Mouse (Mus musculus): ENCODE measurements at regions not wholly inside any gene's neighbourhood (a gene's known extent, or its start where the extent isn't known, plus 50 kb on each side); places are given as distances from the start of the nearest gene placed in this dataset.

- Histone ChIP-seq H3K27ac (peak overlapping the region; percentile 44; the same call in 1 of the 2 replicates), H3K9ac (replicated peaks) (no peak overlapping the region), H3K27me3 (no peaks in the 10 kb centered on the region), H3K36me3 (no peaks in the 10 kb centered on the region), H3K4me3 (replicated peaks) (no peak overlapping the region), H3K4me2 (replicated peaks) (no peak overlapping the region), H3K9me3 (no peaks in the 10 kb centered on the region), H3K4me1 (replicated peaks) (peaks cover 30% of the 10 kb centered on the region)
- 27% methylated on average over 13 of the region's 13 CpGs for WGBS
- 0 out of 2 replicates have a peak, but pooled peaks have one; percentile 42 for ATAC-seq
Measured at GRCm38 (mm10) chr1:75612083-75612720, 66.1 kb downstream of the Slc4a3 start.

GRCm38 (mm10) chr1:75613206-75613605 lies 67.1 kb downstream of the Slc4a3 start:
- WGBS: 63% methylated on average over 2 of the region's 2 CpGs
- Histone ChIP-seq H3K9ac (replicated peaks) (no peak overlapping the region), H3K4me3 (replicated peaks) (no peak overlapping the region), H3K4me1 (replicated peaks) (peaks cover 30% of the 10 kb centered on the region), H3K9me3 (no peaks in the 10 kb centered on the region), H3K27me3 (no peaks in the 10 kb centered on the region), H3K36me3 (no peaks in the 10 kb centered on the region), H3K4me2 (replicated peaks) (no peak overlapping the region), H3K27ac (no peak overlapping the region)
- no peak for ATAC-seq

GRCm38 (mm10) chr1:75616971-75617370 lies 70.9 kb downstream of the Slc4a3 start:
- Histone ChIP-seq H3K9me3 (no peaks in the 10 kb centered on the region), H3K9ac (replicated peaks) (no peak overlapping the region), H3K27me3 (no peaks in the 10 kb centered on the region), H3K27ac (no peak overlapping the region), H3K36me3 (no peaks in the 10 kb centered on the region), H3K4me3 (replicated peaks) (no peak overlapping the region), H3K4me1 (replicated peaks) (peaks cover 13% of the 10 kb centered on the region), H3K4me2 (replicated peaks) (no peak overlapping the region)
- ATAC-seq: no peak
- whole genome bisulfite sequencing: 56% methylated on average over 2 of the region's 2 CpGs

GRCm38 (mm10) chr1:75618367-75618790 lies 72.3 kb downstream of the Slc4a3 start:
- no peaks in the 10 kb centered on the region for H3K27me3 ChIP-seq
- H3K4me2 ChIP-seq (replicated peaks): no peak overlapping the region
- no peak overlapping the region for H3K4me3 ChIP-seq (replicated peaks)
- H3K27ac ChIP-seq: no peak overlapping the region
- no peak overlapping the region for H3K9ac ChIP-seq (replicated peaks)
- ATAC-seq: no peak
- H3K9me3 ChIP-seq: no peaks in the 10 kb centered on the region
- 71% methylated on average over 7 of the region's 7 CpGs for WGBS
- 0 out of 2 replicates have a peak, but pooled peaks cover 3% of the 10 kb centered on the region for H3K4me1 ChIP-seq (replicated peaks)
- H3K36me3 ChIP-seq: no peaks in the 10 kb centered on the region

- H3K4me2 ChIP-seq (replicated peaks): no peak overlapping the region
- no peaks in the 10 kb centered on the region for H3K9me3 ChIP-seq
- no peaks in the 10 kb centered on the region for H3K27me3 ChIP-seq
- 86% methylated on average over 2 of the region's 2 CpGs for WGBS
- no peaks in the 10 kb centered on the region for H3K36me3 ChIP-seq
- H3K27ac ChIP-seq: no peak overlapping the region
- H3K9ac ChIP-seq (replicated peaks): no peak overlapping the region
- ATAC-seq: no peak
- H3K4me3 ChIP-seq (replicated peaks): no peak overlapping the region
- no peaks in the 10 kb centered on the region for H3K4me1 ChIP-seq (replicated peaks)
Measured at GRCm38 (mm10) chr1:75630287-75630686, 84.2 kb downstream of the Slc4a3 start.

GRCm38 (mm10) chr1:75631729-75632128 lies 85.7 kb downstream of the Slc4a3 start:
- Histone ChIP-seq H3K4me3 (replicated peaks) (no peak overlapping the region), H3K36me3 (no peaks in the 10 kb centered on the region), H3K27ac (no peak overlapping the region), H3K4me1 (replicated peaks) (no peaks in the 10 kb centered on the region), H3K4me2 (replicated peaks) (no peak overlapping the region), H3K9ac (replicated peaks) (no peak overlapping the region), H3K9me3 (no peaks in the 10 kb centered on the region), H3K27me3 (no peaks in the 10 kb centered on the region)
- WGBS: 23% methylated on average over 1 of the region's 1 CpGs
- ATAC-seq: no peak

GRCm38 (mm10) chr1:75635591-75635990 lies 89.5 kb downstream of the Slc4a3 start:
- H3K9me3 ChIP-seq: no peaks in the 10 kb centered on the region
- H3K4me1 ChIP-seq (replicated peaks): 0 out of 2 replicates have a peak, but pooled peaks cover 16% of the 10 kb centered on the region
- 0 out of 2 replicates have a peak, but pooled peaks cover 3% of the 10 kb centered on the region for H3K27me3 ChIP-seq
- H3K36me3 ChIP-seq: no peaks in the 10 kb centered on the region
- no peak for ATAC-seq
- H3K4me2 ChIP-seq (replicated peaks): no peak overlapping the region
- no peak overlapping the region for H3K27ac ChIP-seq
- WGBS: 93% methylated on average over 4 of the region's 4 CpGs
- H3K9ac ChIP-seq (replicated peaks): no peak overlapping the region
- H3K4me3 ChIP-seq (replicated peaks): no peak overlapping the region

GRCm38 (mm10) chr1:75639031-75640001 lies 93.2 kb downstream of the Slc4a3 start:
- H3K27me3 ChIP-seq: peaks cover 16% of the 10 kb centered on the region; the same call in 1 of the 2 replicates
- H3K27ac ChIP-seq: no peak overlapping the region
- no peaks in the 10 kb centered on the region for H3K36me3 ChIP-seq
- 29% methylated on average over 8 of the region's 8 CpGs for WGBS
- H3K9me3 ChIP-seq: no peaks in the 10 kb centered on the region
- no peak for ATAC-seq
- H3K4me2 ChIP-seq (replicated peaks): no peak overlapping the region
- H3K9ac ChIP-seq (replicated peaks): no peak overlapping the region
- no peak overlapping the region for H3K4me3 ChIP-seq (replicated peaks)
- H3K4me1 ChIP-seq (replicated peaks): 0 out of 2 replicates have a peak, but pooled peaks cover 16% of the 10 kb centered on the region

- WGBS: 58% methylated on average over 3 of the region's 3 CpGs
- no peak overlapping the region for H3K4me3 ChIP-seq (replicated peaks)
- no peak overlapping the region for H3K9ac ChIP-seq (replicated peaks)
- no peak for ATAC-seq
- no peak overlapping the region for H3K4me2 ChIP-seq (replicated peaks)
- H3K27me3 ChIP-seq: peaks cover 34% of the 10 kb centered on the region
- no peak overlapping the region for H3K27ac ChIP-seq
- H3K9me3 ChIP-seq: no peaks in the 10 kb centered on the region
- 0 out of 2 replicates have a peak, but pooled peaks cover 16% of the 10 kb centered on the region for H3K4me1 ChIP-seq (replicated peaks)
- no peaks in the 10 kb centered on the region for H3K36me3 ChIP-seq
Measured at GRCm38 (mm10) chr1:75642496-75642895, 96.4 kb downstream of the Slc4a3 start.

- H3K27me3 ChIP-seq: peaks cover 36% of the 10 kb centered on the region
- peaks cover 10% of the 10 kb centered on the region for H3K4me1 ChIP-seq (replicated peaks)
- no peak overlapping the region for H3K4me2 ChIP-seq (replicated peaks)
- 15% methylated on average over 10 of the region's 10 CpGs for WGBS
- H3K9ac ChIP-seq (replicated peaks): no peak overlapping the region
- no peaks in the 10 kb centered on the region for H3K9me3 ChIP-seq
- H3K27ac ChIP-seq: no peak overlapping the region
- no peak overlapping the region for H3K4me3 ChIP-seq (replicated peaks)
- peak; percentile 49; the same call in 1 of the 2 replicates for ATAC-seq
- no peaks in the 10 kb centered on the region for H3K36me3 ChIP-seq
Measured at GRCm38 (mm10) chr1:75652547-75652946, 106.5 kb downstream of the Slc4a3 start.

GRCm38 (mm10) chr1:75652987-75653573 lies 107.0 kb downstream of the Slc4a3 start:
- no peak overlapping the region for H3K27ac ChIP-seq
- no peak overlapping the region for H3K4me2 ChIP-seq (replicated peaks)
- peak; percentile 56; the same call in 1 of the 2 replicates for ATAC-seq
- peaks cover 32% of the 10 kb centered on the region for H3K27me3 ChIP-seq
- H3K4me3 ChIP-seq (replicated peaks): no peak overlapping the region
- H3K36me3 ChIP-seq: no peaks in the 10 kb centered on the region
- no peaks in the 10 kb centered on the region for H3K9me3 ChIP-seq
- H3K4me1 ChIP-seq (replicated peaks): peaks cover 10% of the 10 kb centered on the region
- H3K9ac ChIP-seq (replicated peaks): no peak overlapping the region
- 52% methylated on average over 3 of the region's 3 CpGs for WGBS

GRCm38 (mm10) chr1:75653671-75654076 lies 107.6 kb downstream of the Slc4a3 start:
- Histone ChIP-seq H3K27me3 (peaks cover 32% of the 10 kb centered on the region), H3K4me2 (replicated peaks) (peak overlapping the region; percentile 34), H3K4me1 (replicated peaks) (peaks cover 10% of the 10 kb centered on the region), H3K9me3 (no peaks in the 10 kb centered on the region), H3K9ac (replicated peaks) (no peak overlapping the region), H3K4me3 (replicated peaks) (no peak overlapping the region), H3K36me3 (no peaks in the 10 kb centered on the region), H3K27ac (no peak overlapping the region)
- peak; percentile 82 for ATAC-seq
- WGBS: 2% methylated on average over 9 of the region's 9 CpGs
